Mouse (Mus musculus) gastrocnemius, postnatal 25 days (tissue): ENCODE measurements at regions not wholly inside any gene's neighbourhood (a gene's known extent, or its start where the extent isn't known, plus 50 kb on each side); places are given as distances from the start of the nearest gene placed in this dataset.

Source experiments
- DNase-seq: peaks from one replicate; pipeline ENCODE4 v3.0.0; 2022

GRCm38 (mm10) chr13:90292905-90293304 is 203.5 kb upstream of the Xrcc4 start:
- no peak for DNase-seq

DNA sequence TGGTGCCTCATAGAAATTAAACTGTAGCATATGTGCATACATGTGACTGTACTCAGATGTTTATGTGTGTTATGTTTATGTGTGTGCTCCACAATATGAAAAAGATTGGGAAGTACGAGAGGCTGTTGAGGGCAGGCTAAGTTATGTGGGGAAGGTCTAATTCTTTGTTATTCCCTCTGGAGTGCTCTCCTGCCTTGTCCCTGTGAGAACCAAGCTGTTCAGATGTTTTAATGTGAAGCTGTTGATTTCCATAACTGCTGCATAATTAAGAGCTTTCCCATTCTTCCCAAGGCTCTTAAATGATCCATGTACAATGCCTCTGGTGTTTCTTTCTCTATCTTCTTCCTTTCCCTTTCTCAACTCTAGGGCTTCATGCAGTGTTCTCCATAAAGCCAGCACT is 202.7 kb upstream of the Xrcc4 start:
- DNase-seq, result no peak

DNA sequence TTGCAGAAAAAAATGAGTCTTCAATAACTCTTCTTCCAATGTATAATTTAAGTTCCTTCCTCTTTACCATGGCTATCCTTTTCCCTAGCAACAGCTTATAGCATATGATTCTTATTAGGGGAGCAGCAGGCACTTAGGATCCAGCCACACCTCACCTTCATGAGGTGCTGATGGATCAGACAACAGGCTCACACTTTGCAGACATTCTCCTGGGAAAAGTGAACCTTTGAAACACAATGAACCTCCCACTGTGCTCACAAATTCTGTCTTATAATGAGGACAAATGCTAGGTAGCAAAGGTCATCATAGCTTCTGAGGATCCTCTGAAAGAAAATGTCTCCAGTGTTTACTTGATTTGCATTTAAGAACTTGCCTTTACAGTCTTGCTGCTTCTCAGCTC is 191.6 kb upstream of the Xrcc4 start:
- DNase-seq, result no peak

DNA sequence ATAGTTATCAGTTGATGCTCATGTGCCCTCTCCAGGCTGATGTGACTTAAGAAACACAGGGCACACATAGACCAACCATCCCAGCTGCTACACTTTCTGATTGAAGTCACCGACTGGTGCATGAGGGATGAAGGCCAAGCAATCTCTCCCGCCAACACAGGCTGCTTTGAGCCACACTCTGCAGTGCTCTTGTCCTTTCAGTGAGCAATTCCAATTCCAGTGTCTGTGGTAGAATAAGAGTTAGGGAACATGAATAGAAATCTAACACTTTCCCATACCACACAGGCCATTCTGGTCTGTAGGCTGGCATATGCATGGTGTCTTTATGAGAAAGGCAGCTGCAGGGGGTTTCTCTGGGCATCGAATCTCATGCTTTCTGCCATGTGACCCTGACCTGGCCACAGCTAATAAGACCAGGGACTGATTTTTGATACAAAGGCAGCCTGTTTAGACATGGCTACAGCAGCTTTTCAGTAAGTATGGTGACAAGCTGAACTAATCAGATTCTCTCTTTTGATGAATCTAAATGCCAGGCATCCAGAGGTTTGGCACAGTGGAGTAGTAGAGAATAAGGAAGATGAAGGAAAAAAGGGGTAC is 190.5 kb upstream of the Xrcc4 start:
- no peak for DNase-seq

- no peak for DNase-seq
Observed at GRCm38 (mm10) chr13:90279355-90279754, 189.9 kb upstream of the Xrcc4 start.

GRCm38 (mm10) chr13:90259071-90259742 is 169.8 kb upstream of the Xrcc4 start:
- no peak for DNase-seq

GRCm38 (mm10) chr13:90252981-90253380 is 163.6 kb upstream of the Xrcc4 start:
- no peak for DNase-seq

DNA sequence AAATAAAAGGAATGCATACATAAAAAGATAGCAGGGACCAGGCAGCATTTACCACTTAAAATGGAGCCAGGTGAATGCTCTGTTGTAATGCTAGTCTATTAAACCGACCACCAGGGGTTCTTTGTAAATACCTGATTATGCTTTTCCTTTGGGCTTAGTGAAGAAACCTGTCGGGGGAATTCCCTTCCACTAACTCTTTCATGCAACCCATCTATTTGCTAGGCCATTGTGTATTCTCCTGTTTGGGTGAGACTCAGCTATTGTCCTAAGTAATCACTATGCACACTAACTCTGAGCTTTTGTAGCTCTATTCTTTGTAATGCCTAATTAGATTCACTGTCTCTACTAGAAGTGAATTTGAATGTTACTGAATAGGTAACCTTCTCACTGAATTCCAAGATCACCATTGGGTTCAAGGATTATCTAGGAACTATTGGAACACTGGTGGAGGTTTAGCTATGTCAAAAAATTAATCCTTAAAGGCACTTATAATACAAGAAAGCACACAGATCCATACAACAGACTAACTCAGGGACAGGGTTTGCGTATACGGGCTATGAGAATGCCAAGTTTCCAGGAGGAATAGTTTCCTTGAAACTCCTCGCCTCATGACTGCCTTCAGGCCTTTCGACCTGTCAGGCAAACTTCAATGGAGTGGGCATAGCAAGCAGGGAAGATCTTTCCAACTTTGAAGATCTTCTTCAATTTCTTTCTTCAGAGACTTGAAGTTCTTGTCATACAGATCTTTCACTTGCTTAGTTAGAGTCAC is 156.8 kb upstream of the Xrcc4 start:
- no peak for DNase-seq

- no peak for DNase-seq
Observed at GRCm38 (mm10) chr13:90238331-90238730, 148.9 kb upstream of the Xrcc4 start.

- no peak for DNase-seq
Observed at GRCm38 (mm10) chr13:90233986-90234385, 144.6 kb upstream of the Xrcc4 start.

DNA sequence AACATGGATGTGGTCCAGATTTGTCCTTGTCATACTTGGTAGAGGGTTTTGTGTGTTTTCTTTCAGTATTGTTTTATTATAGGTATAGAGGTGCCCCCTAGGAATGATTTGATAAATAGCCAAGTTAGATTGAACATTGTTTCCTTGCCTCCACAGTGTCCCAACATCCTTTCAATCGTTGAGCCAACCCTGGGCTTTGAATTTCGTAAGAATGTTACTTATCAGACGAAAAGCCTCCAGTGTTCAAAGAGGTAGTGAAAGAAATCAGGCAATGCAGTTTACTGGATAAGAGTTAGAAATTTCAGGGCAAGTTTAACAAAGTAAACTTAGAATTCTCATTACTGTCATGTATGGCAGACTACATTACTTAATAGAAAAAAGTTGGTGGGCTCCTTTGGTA is 144.2 kb upstream of the Xrcc4 start:
- no peak for DNase-seq

- no peak for DNase-seq
Observed at GRCm38 (mm10) chr13:90229106-90229505, 139.7 kb upstream of the Xrcc4 start.

- DNase-seq, result no peak
Observed at GRCm38 (mm10) chr13:90226212-90226611, 136.8 kb upstream of the Xrcc4 start.

DNA sequence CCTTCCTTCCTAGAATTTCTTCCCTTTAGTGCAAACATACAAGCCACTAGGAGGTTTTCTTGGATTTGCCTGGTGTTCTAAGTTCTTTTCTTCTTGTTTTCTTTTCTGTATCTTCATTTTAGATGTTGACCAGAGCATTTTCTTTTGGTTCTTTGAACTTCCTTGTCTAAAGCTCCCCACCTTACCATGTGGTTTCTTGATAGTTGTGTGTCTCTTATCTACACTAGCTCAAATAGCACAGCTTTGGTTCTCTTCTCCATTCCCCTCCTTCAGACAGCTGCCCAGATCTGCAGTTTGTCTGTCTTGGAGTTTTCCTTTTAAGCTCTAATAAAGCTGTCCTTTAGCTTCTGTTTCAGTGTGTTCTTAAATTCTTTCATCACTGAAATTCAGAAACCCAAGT is 123.0 kb upstream of the Xrcc4 start:
- no peak for DNase-seq

- no peak for DNase-seq
Observed at GRCm38 (mm10) chr13:90207875-90208274, 118.5 kb upstream of the Xrcc4 start.
